Mouse (Mus musculus) Patski (cell line): Measurements from ENCODE around the gene Wdr81. TPM values are rescaled to one million over a fixed set of nuclear protein-coding genes. Genes with fewer than 3 reads are reported as not detected.

Experiments
- ATAC-seq: fragments of 100-300 bp; one replicate; pipeline ENCODE4 v1.8.0; 2021
- CTCF ChIA-PET: fragments of 350-600 bp; sonication (Branson Sonifier 250); formaldehyde crosslinking; loops from one replicate; lab custom pipeline; 2022; ENCODE audit warnings: inconsistent platforms; lab: Charles Lee
- POLR2A ChIA-PET: fragments of 350-600 bp; sonication (Branson Sonifier 250); formaldehyde crosslinking; loops from one replicate; lab custom pipeline; 2022; ENCODE audit warnings: antibody characterized with exemption, inconsistent platforms; lab: Charles Lee
- DNase-seq: peaks from one replicate; pipeline ENCODE4 v3.0.0-alpha.2; 2011; ENCODE audit warnings: low read depth, low spot score
- H3K27me3 ChIP-seq: fragments of 371-371 bp; one replicate; pipeline ENCODE4 v1.5.1; 2021
- CTCF ChIP-seq: fragments of 100-300 bp; IDR thresholded peaks from one replicate; pipeline ENCODE4 v1.5.1; 2021
- in situ Hi-C: fragments of 300-500 bp; cut with MboI; formaldehyde crosslinking; loops from 3 replicates; pipeline ENCODE4 v1.11.1; 2018; ENCODE audit warnings: low pct_unique_long_range_greater_than_20kb, mixed read lengths
- polyA plus RNA-seq: library from polyadenylated mRNA; unstranded; gene quantifications from one replicate; pipeline ENCODE4 v1.2.3, GENCODE M21; 2021

Gene Wdr81
- polyA plus RNA-seq, 1 experiment from 2014 or later: 28.9 TPM

GRCm38 (mm10) chr11:75406104-75406503 lies 48.4 kb downstream of the Wdr81 start:
- in situ Hi-C loops: loop anchor here (10.0 kb wide), 1 partner anchor 99 kb away; no protein-coding TSS in a partner anchor

GRCm38 (mm10) chr11:75404801-75405200 lies 49.7 kb downstream of the Wdr81 start:
- no peaks in the 10 kb centered on the region for H3K27me3 ChIP-seq
- no peak for TF ChIP-seq CTCF
- ATAC-seq: no peak
- POLR2A ChIA-PET: interaction anchor here (1.4 to 4.1 kb wide), 2 partner anchors 55 to 60 kb away, joined by 4 to 25 read pairs; partner anchors contain the start of gene Tlcd2
- in situ Hi-C loops: loop anchor here (5.0 to 10.0 kb wide), 2 partner anchors 58 to 100 kb away; partner anchors contain the start of gene Tlcd2
- DNase-seq: no peak
- CTCF ChIA-PET: interaction anchor here (0.8 to 3.7 kb wide), 5 partner anchors 49 to 226 kb away, joined by 3 to 42 read pairs (median 6); partner anchors contain the start of genes Rilp, Rtn4rl1, Scarf1 and Wdr81

More at GRCm38 (mm10) chr11:75406104-75406503, 48.4 kb downstream of the Wdr81 start:
- H3K27me3 ChIP-seq: no peaks in the 10 kb centered on the region
- ATAC-seq (peak; percentile 19), DNase-seq (peak; percentile 56)
- POLR2A ChIA-PET: no interaction called here
- TF ChIP-seq CTCF: no peak
- CTCF ChIA-PET: interaction anchor here (1.1 to 2.0 kb wide), 5 partner anchors 16 to 53 kb away, joined by 3 to 9 read pairs (median 5); partner anchors contain the start of gene Wdr81

- ATAC-seq: peak; percentile 70
- ChIA-PET POLR2A (interaction anchor here (1.3 to 4.1 kb wide), 5 partner anchors 13 to 61 kb away, joined by 3 to 25 read pairs (median 4); partner anchors contain the start of genes Tlcd2 and Wdr81), CTCF (interaction anchor here (0.9 to 4.3 kb wide), 12 partner anchors 8 to 168 kb away, joined by 3 to 42 read pairs (median 5); partner anchors contain the start of genes Rilp, Scarf1, Serpinf2 and Tlcd2)
- TF ChIP-seq CTCF: no peak
- DNase-seq: peak; percentile 71
- in situ Hi-C loops: loop anchor here (5.0 to 10.0 kb wide), 2 partner anchors 59 to 101 kb away; partner anchors contain the start of gene Tlcd2
- H3K27me3 ChIP-seq: no peaks in the 10 kb centered on the region
These were observed 51.0 kb downstream of the Wdr81 start for GRCm38 (mm10) chr11:75403301-75404052.

DNA sequence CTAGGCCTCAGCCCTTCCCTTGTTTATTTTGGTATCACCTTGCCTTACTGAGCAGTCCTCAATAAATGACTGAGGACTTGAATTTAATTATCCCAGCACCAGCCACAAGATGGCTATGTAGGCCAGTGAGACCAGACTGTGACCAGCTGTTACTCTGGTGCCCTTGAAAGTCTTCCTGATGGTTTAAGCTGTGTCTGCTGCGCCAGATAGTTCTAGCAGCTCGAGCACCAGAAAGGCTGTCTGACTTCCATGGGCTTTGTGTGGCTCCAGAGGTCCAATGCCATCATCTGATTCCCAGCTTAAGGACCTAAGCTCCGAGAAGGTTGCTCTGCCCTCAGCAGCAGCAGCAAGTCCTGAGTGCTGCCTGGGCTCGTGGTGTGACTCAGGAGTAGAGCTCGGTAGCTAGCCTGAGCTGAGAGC lies 52.2 kb downstream of the Wdr81 start:
- DNase-seq (peak; percentile 49), ATAC-seq (peak; percentile 20)
- POLR2A ChIA-PET: interaction anchor here (1.2 to 4.1 kb wide), 4 partner anchors 12 to 218 kb away, joined by 3 to 25 read pairs (median 6); partner anchors contain the start of gene Tlcd2
- in situ Hi-C loops: loop anchor here (5.0 to 10.0 kb wide), 2 partner anchors 60 to 103 kb away; partner anchors contain the start of gene Tlcd2
- no peaks in the 10 kb centered on the region for H3K27me3 ChIP-seq
- CTCF ChIA-PET: interaction anchor here (0.6 to 4.3 kb wide), 18 partner anchors 8 to 170 kb away, joined by 3 to 42 read pairs (median 4); partner anchors contain the start of genes Prpf8, Rilp, Scarf1 and Tlcd2
- TF ChIP-seq CTCF: peak; percentile 88

- no peaks in the 10 kb centered on the region for H3K27me3 ChIP-seq
- in situ Hi-C loops: loop anchor here (5.0 to 10.0 kb wide), 2 partner anchors 62 to 105 kb away; partner anchors contain the start of gene Tlcd2
- ATAC-seq: no peak
- ChIA-PET CTCF (interaction anchor here (1.1 to 4.3 kb wide), 2 partner anchors 13 to 59 kb away, joined by 3 to 36 read pairs; partner anchors contain the start of gene Tlcd2), POLR2A (interaction anchor here (0.7 kb wide), 1 partner anchor 153 kb away, joined by 8 read pairs; no protein-coding TSS in a partner anchor)
- no peak for TF ChIP-seq CTCF
- no peak for DNase-seq
These were observed 54.4 kb downstream of the Wdr81 start for GRCm38 (mm10) chr11:75400099-75400498.

- DNase-seq (no peak), ATAC-seq (peak; percentile 41)
- TF ChIP-seq CTCF: no peak
- H3K27me3 ChIP-seq: no peaks in the 10 kb centered on the region
- ChIA-PET CTCF (interaction anchor here (1.1 kb wide), 1 partner anchor 13 kb away, joined by 3 read pairs; no protein-coding TSS in a partner anchor), POLR2A (no interaction called here)
- in situ Hi-C loops: loop anchor here (5.0 to 10.0 kb wide), 2 partner anchors 175 to 217 kb away; no protein-coding TSS in a partner anchor
These were observed 55.1 kb downstream of the Wdr81 start for GRCm38 (mm10) chr11:75399411-75399841.

GRCm38 (mm10) chr11:75397452-75397851 lies 57.1 kb downstream of the Wdr81 start:
- no peak for ATAC-seq
- ChIA-PET CTCF (interaction anchor here (1.5 to 1.6 kb wide), 2 partner anchors 10 to 31 kb away, joined by 3 to 4 read pairs; no protein-coding TSS in a partner anchor), POLR2A (no interaction called here)
- DNase-seq: no peak
- TF ChIP-seq CTCF: no peak
- in situ Hi-C loops: loop anchor here (5.0 to 10.0 kb wide), 2 partner anchors 177 to 215 kb away; no protein-coding TSS in a partner anchor
- H3K27me3 ChIP-seq: no peaks in the 10 kb centered on the region

GRCm38 (mm10) chr11:75395611-75396010 lies 58.9 kb downstream of the Wdr81 start:
- POLR2A ChIA-PET: no interaction called here
- CTCF ChIA-PET: no interaction called here
- DNase-seq: no peak
- H3K27me3 ChIP-seq: no peaks in the 10 kb centered on the region
- TF ChIP-seq CTCF: no peak
- in situ Hi-C loops: loop anchor here (5.0 to 10.0 kb wide), 2 partner anchors 179 to 213 kb away; no protein-coding TSS in a partner anchor
- no peak for ATAC-seq

Other genes starting within 250 kb of the Wdr81 start
- 64.8 TPM for gene Rpa1, start 106.4 kb downstream of the Wdr81 start, polyA plus RNA-seq
- 10.4 TPM for gene Smyd4, start 106.3 kb downstream of the Wdr81 start, polyA plus RNA-seq
- 2.5 TPM for gene Serpinf1, start 32.0 kb downstream of the Wdr81 start, polyA plus RNA-seq
- 0.04 TPM for gene Serpinf2, start 15.1 kb downstream of the Wdr81 start, polyA plus RNA-seq
- gene Tlcd2, start 7.0 kb upstream of the Wdr81 start, polyA plus RNA-seq: 0.85 TPM
- 132 TPM for gene Prpf8, start 32.1 kb upstream of the Wdr81 start, polyA plus RNA-seq
- 1.4 TPM for gene Rilp, start 55.4 kb upstream of the Wdr81 start, polyA plus RNA-seq
- 0.17 TPM for gene Scarf1, start 58.8 kb upstream of the Wdr81 start, polyA plus RNA-seq
- gene Slc43a2, start 77.0 kb upstream of the Wdr81 start, polyA plus RNA-seq: 10.0 TPM
- gene Pitpna, start 133.4 kb upstream of the Wdr81 start, polyA plus RNA-seq: 141 TPM
- gene Inpp5k, start 176.3 kb upstream of the Wdr81 start, polyA plus RNA-seq: 32.9 TPM
- 121 TPM for gene Myo1c, start 195.8 kb upstream of the Wdr81 start, polyA plus RNA-seq
- gene Crk, start 224.5 kb upstream of the Wdr81 start, polyA plus RNA-seq: 116 TPM